Mouse (Mus musculus): Measurements from ENCODE around the gene Faap20. TPM values are rescaled to one million over a fixed set of nuclear protein-coding genes. Genes with fewer than 3 reads are reported as not detected.

Gene Faap20
- polyA plus RNA-seq, 1 experiment from 2014 or later: 43.5 TPM

- peaks cover 46% of the 10 kb centered on the region for H3K4me1 ChIP-seq (replicated peaks; ENCODE audit: control insufficient read depth, insufficient read depth)
- TF ChIP-seq EP300 (optimal IDR thresholded peaks at IDR 0.05) (no peak), CTCF (IDR thresholded peaks at IDR 0.05; ENCODE audit: low read depth) (no peak)
- H3K4me3 ChIP-seq (ENCODE audit: low read depth, low read length): no peak overlapping the region
- DNase-seq (ENCODE audit: low spot score) (no peak), ATAC-seq (ENCODE audit: low FRiP score, low TSS enrichment) (no peak)
- no peak overlapping the region for H3K9ac ChIP-seq (ENCODE audit: low read length)
- H3K36me3 ChIP-seq (ENCODE audit: control insufficient read depth, insufficient read depth, low read length): 0 out of 2 replicates have a peak, but pooled peaks cover 4% of the 10 kb centered on the region
- no peaks in the 10 kb centered on the region for H3K9me3 ChIP-seq (ENCODE audit: control insufficient read depth, low read length)
- no peaks in the 10 kb centered on the region for H3K27me3 ChIP-seq (ENCODE audit: control insufficient read depth, insufficient read depth, low read length)
- WGBS: 58% methylated on average over 10 of the region's 10 CpGs
- H3K4me2 ChIP-seq (replicated peaks; ENCODE audit: low read depth): no peak overlapping the region
- H3K27ac ChIP-seq (replicated peaks): no peak overlapping the region
Observed at GRCm38 (mm10) chr4:155214793-155215192, 34.8 kb upstream of the Faap20 start.

- Histone ChIP-seq H3K9ac (ENCODE audit: low read length) (no peak overlapping the region), H3K4me3 (ENCODE audit: low read depth, low read length) (no peak overlapping the region), H3K9me3 (ENCODE audit: control insufficient read depth, low read length) (no peaks in the 10 kb centered on the region), H3K27me3 (ENCODE audit: control insufficient read depth, insufficient read depth, low read length) (no peaks in the 10 kb centered on the region), H3K4me1 (replicated peaks; ENCODE audit: control insufficient read depth, insufficient read depth) (peaks cover 50% of the 10 kb centered on the region), H3K27ac (replicated peaks) (0 out of 2 replicates have a peak overlapping the region, but pooled peaks have one; percentile 36), H3K4me2 (replicated peaks; ENCODE audit: low read depth) (0 out of 2 replicates have a peak overlapping the region, but pooled peaks have one; percentile 17), H3K36me3 (ENCODE audit: control insufficient read depth, insufficient read depth, low read length) (0 out of 2 replicates have a peak, but pooled peaks cover 4% of the 10 kb centered on the region)
- WGBS: 50% methylated on average over 9 of the region's 9 CpGs
- ATAC-seq (ENCODE audit: low FRiP score, low TSS enrichment): no peak
- DNase-seq (ENCODE audit: low spot score): no peak
- TF ChIP-seq EP300 (optimal IDR thresholded peaks at IDR 0.05) (no peak), CTCF (IDR thresholded peaks at IDR 0.05; ENCODE audit: low read depth) (no peak)
Observed at GRCm38 (mm10) chr4:155215203-155215602, 34.4 kb upstream of the Faap20 start.

GRCm38 (mm10) chr4:155215773-155216630 is 33.6 kb upstream of the Faap20 start:
- ATAC-seq (ENCODE audit: low FRiP score, low TSS enrichment) (no peak), DNase-seq (ENCODE audit: low spot score) (peak; percentile 33)
- H3K9ac ChIP-seq (ENCODE audit: low read length): no peak overlapping the region
- peaks cover 50% of the 10 kb centered on the region for H3K4me1 ChIP-seq (replicated peaks; ENCODE audit: control insufficient read depth, insufficient read depth)
- TF ChIP-seq EP300 (optimal IDR thresholded peaks at IDR 0.05) (no peak), CTCF (IDR thresholded peaks at IDR 0.05; ENCODE audit: low read depth) (peak; percentile 30)
- 43% methylated on average over 12 of the region's 12 CpGs for WGBS
- no peaks in the 10 kb centered on the region for H3K27me3 ChIP-seq (ENCODE audit: control insufficient read depth, insufficient read depth, low read length)
- H3K4me3 ChIP-seq (ENCODE audit: low read depth, low read length): no peak overlapping the region
- peak overlapping the region; percentile 36; the same call in 1 of the 2 replicates for H3K27ac ChIP-seq (replicated peaks)
- peak overlapping the region; percentile 29; the same call in 1 of the 2 replicates for H3K4me2 ChIP-seq (replicated peaks; ENCODE audit: low read depth)
- H3K9me3 ChIP-seq (ENCODE audit: control insufficient read depth, low read length): no peaks in the 10 kb centered on the region
- H3K36me3 ChIP-seq (ENCODE audit: control insufficient read depth, insufficient read depth, low read length): 0 out of 2 replicates have a peak, but pooled peaks cover 4% of the 10 kb centered on the region

GRCm38 (mm10) chr4:155217241-155218103 is 32.1 kb upstream of the Faap20 start:
- no peak for DNase-seq (ENCODE audit: low spot score)
- no peak for TF ChIP-seq EP300 (optimal IDR thresholded peaks at IDR 0.05)
- no peak for TF ChIP-seq CTCF (IDR thresholded peaks at IDR 0.05; ENCODE audit: low read depth)
- H3K27me3 ChIP-seq (ENCODE audit: control insufficient read depth, insufficient read depth, low read length): no peaks in the 10 kb centered on the region
- H3K36me3 ChIP-seq (ENCODE audit: control insufficient read depth, insufficient read depth, low read length): no peaks in the 10 kb centered on the region
- no peaks in the 10 kb centered on the region for H3K9me3 ChIP-seq (ENCODE audit: control insufficient read depth, low read length)
- peaks cover 50% of the 10 kb centered on the region for H3K4me1 ChIP-seq (replicated peaks; ENCODE audit: control insufficient read depth, insufficient read depth)
- ATAC-seq (ENCODE audit: low FRiP score, low TSS enrichment): no peak
- 41% methylated on average over 12 of the region's 12 CpGs for WGBS
- H3K9ac ChIP-seq (ENCODE audit: low read length): peak overlapping the region; percentile 38
- peak overlapping the region; percentile 95 for H3K4me2 ChIP-seq (replicated peaks; ENCODE audit: low read depth)
- H3K4me3 ChIP-seq (ENCODE audit: low read depth, low read length): no peak overlapping the region
- peak overlapping the region; percentile 45; the same call in 1 of the 2 replicates for H3K27ac ChIP-seq (replicated peaks)

GRCm38 (mm10) chr4:155218104-155218732 is 31.4 kb upstream of the Faap20 start:
- H3K27me3 ChIP-seq (ENCODE audit: control insufficient read depth, insufficient read depth, low read length): no peaks in the 10 kb centered on the region
- H3K9me3 ChIP-seq (ENCODE audit: control insufficient read depth, low read length): no peaks in the 10 kb centered on the region
- DNase-seq (ENCODE audit: low spot score) (no peak), ATAC-seq (ENCODE audit: low FRiP score, low TSS enrichment) (no peak)
- peak overlapping the region; percentile 95 for H3K4me2 ChIP-seq (replicated peaks; ENCODE audit: low read depth)
- peak overlapping the region; percentile 40; the same call in 1 of the 2 replicates for H3K27ac ChIP-seq (replicated peaks)
- WGBS: 56% methylated on average over 9 of the region's 9 CpGs
- H3K4me3 ChIP-seq (ENCODE audit: low read depth, low read length): peak overlapping the region; percentile 83
- peak overlapping the region; percentile 96; the same call in 1 of the 2 replicates for H3K9ac ChIP-seq (ENCODE audit: low read length)
- no peaks in the 10 kb centered on the region for H3K36me3 ChIP-seq (ENCODE audit: control insufficient read depth, insufficient read depth, low read length)
- TF ChIP-seq CTCF (IDR thresholded peaks at IDR 0.05; ENCODE audit: low read depth): no peak
- TF ChIP-seq EP300 (optimal IDR thresholded peaks at IDR 0.05): no peak
- H3K4me1 ChIP-seq (replicated peaks; ENCODE audit: control insufficient read depth, insufficient read depth): peaks cover 50% of the 10 kb centered on the region

All from stomach, postnatal 0 days (tissue).